Mouse (Mus musculus) liver, adult 2 months (tissue): ENCODE results near the gene Add3.

Experiments used
- CTCF ChIP-seq: fragments of 200-500 bp; IDR thresholded peaks from 2 replicates; pipeline ENCODE4 v1.5.1; 2011; ENCODE audit warnings: low read depth, low read length, control low read depth
- POLR2A ChIP-seq: fragments of 200-500 bp; IDR thresholded peaks from 2 replicates; pipeline ENCODE4 v1.6.1; 2011; ENCODE audit warnings: low read length, control low read depth; ENCODE audit not compliant: insufficient read depth; ENCODE audit errors: extremely low read depth

DNA sequence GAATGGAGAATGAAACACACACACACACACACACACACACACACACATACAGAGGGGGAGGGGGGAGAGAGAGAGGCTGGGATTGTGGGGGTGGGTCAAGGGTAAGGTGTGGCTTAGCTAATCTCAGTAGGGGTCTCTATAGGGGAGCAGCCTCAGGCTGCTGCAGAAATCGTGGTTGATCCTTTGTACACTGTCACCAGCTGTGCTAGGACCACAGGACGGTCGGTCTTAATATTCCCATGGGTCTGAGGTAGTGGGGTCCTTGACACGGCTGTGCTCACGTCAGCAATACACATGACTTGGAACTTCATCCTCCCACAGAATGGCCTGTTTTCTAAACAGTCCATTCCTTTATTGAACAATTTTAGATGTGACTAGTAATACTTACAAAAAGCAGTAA is 35.3 kb downstream of the Add3 start:
- TF ChIP-seq CTCF (no peak), POLR2A (no peak)
